Mouse (Mus musculus): ENCODE results near the gene Lima1. TPM values are rescaled to one million over a fixed set of nuclear protein-coding genes. Genes with fewer than 3 reads are reported as not detected.
A peak's percentile ranks its signal among the peaks of the same experiment; 100 is the strongest.

Lima1 gene
- polyA plus RNA-seq, 1 experiment from 2014 or later: 12.9 TPM

GRCm38 (mm10) chr15:99878541-99878940 lies 3.3 kb upstream of the Lima1 start:
- Histone ChIP-seq H3K27me3 (replicated peaks; ENCODE audit: control insufficient read depth, insufficient read depth, low read length) (no peaks in the 10 kb centered on the region), H3K4me1 (ENCODE audit: control insufficient read depth, insufficient read depth, low read depth, low read length) (peaks cover 5% of the 10 kb centered on the region), H3K27ac (ENCODE audit: low read depth, low read length) (no peak overlapping the region), H3K36me3 (ENCODE audit: control insufficient read depth, insufficient read depth, low read length) (no peaks in the 10 kb centered on the region), H3K4me2 (ENCODE audit: low read length) (no peak overlapping the region), H3K9ac (ENCODE audit: low read depth, low read length) (no peak overlapping the region), H3K9me3 (ENCODE audit: control insufficient read depth, low read length) (no peaks in the 10 kb centered on the region), H3K4me3 (ENCODE audit: low read length) (no peak overlapping the region)
- WGBS: 80% methylated on average over 5 of the region's 5 CpGs
- ATAC-seq: no peak

DNA sequence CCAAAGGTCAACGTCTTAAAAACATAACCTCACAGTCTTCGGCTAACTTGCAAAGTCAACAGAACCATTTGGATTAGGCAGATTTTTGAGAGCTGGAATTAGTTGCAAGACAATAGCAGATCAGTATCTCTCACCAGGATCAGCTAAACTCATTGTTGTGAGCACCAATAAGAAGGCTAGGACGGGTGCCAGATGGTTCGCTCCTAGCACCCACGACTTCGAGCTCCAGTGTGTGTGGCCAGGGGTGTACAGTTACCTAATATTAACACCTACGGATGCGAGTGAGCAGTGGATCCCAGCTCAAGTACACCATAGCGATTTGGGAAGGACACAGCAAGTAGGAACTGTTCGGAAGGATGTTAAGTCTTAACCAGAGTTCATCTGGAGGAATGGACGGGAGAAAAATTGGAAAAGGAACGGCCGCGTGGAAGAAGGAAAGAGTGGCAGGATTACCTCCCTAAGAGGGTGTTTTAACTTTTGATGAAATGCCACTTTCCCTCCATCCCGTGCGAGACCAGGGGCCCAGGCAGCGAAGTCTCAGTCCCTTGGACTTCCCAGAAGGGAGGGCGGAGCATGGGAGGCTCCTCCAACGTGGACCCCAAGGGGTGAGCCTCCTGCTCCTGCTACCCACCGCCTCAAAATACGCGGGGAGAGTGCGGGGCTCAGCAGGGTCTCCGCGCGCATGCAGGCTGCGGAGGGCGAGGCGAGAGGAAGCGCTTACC lies 483 bp downstream of the Lima1 start:
- H3K27ac ChIP-seq (ENCODE audit: low read depth, low read length): peak overlapping the region; percentile 63
- no peaks in the 10 kb centered on the region for H3K36me3 ChIP-seq (ENCODE audit: control insufficient read depth, insufficient read depth, low read length)
- ATAC-seq: no peak; the same call in 1 of the 2 replicates
- WGBS: 4% methylated on average over 30 of the region's 30 CpGs
- no peaks in the 10 kb centered on the region for H3K27me3 ChIP-seq (replicated peaks; ENCODE audit: control insufficient read depth, insufficient read depth, low read length)
- H3K9ac ChIP-seq (ENCODE audit: low read depth, low read length): peak overlapping the region; percentile 80
- peak overlapping the region; percentile 87 for H3K4me3 ChIP-seq (ENCODE audit: low read length)
- H3K4me2 ChIP-seq (ENCODE audit: low read length): peak overlapping the region; percentile 93
- no peaks in the 10 kb centered on the region for H3K9me3 ChIP-seq (ENCODE audit: control insufficient read depth, low read length)
- H3K4me1 ChIP-seq (ENCODE audit: control insufficient read depth, insufficient read depth, low read depth, low read length): peaks cover 5% of the 10 kb centered on the region

DNA sequence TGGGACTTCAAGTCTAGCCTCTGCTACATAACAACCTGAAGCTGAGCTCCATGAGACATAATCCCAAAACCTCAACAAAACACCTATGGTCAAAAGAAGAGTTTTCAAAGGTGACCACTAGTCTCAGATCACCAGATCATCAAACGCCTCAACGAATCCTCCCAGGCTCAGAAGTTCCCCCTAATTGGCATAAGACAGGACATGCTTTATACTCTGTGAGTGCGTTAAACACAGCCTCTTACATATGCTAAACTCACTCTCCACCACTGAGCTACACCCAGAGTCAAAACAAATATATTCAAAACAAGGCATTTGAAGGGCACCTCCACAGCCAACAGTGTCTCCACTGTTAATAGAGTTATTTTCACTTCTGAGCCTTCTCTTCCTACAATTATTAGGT lies 2.7 kb downstream of the Lima1 start:
- Histone ChIP-seq H3K4me1 (ENCODE audit: control insufficient read depth, insufficient read depth, low read depth, low read length) (peaks cover 5% of the 10 kb centered on the region), H3K36me3 (ENCODE audit: control insufficient read depth, insufficient read depth, low read length) (no peaks in the 10 kb centered on the region), H3K4me3 (ENCODE audit: low read length) (no peak overlapping the region), H3K27me3 (replicated peaks; ENCODE audit: control insufficient read depth, insufficient read depth, low read length) (no peaks in the 10 kb centered on the region), H3K9ac (ENCODE audit: low read depth, low read length) (no peak overlapping the region), H3K9me3 (ENCODE audit: control insufficient read depth, low read length) (no peaks in the 10 kb centered on the region), H3K4me2 (ENCODE audit: low read length) (no peak overlapping the region), H3K27ac (ENCODE audit: low read depth, low read length) (no peak overlapping the region)
- 75% methylated on average over 3 of the region's 3 CpGs for WGBS
- ATAC-seq: no peak

DNA sequence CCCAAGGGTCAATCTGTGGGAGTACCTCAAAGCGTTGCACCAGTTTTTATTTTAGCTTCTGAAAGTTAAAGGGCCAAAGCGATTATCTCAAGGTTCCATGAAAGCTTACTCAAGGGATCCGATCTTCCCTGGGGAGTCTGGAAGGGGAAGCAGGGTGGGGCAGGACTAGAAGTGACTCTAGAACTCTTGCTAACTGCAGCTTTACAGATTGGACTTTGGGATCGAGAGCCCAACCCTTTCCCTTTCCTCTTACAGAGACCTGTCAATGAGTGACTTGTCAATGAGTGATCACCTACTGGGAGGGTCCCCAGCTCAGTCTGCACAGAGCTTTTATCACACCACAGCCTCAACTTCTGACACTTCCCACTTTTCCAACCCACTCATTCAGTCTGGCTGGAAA lies 7.6 kb downstream of the Lima1 start:
- H3K27me3 ChIP-seq (replicated peaks; ENCODE audit: control insufficient read depth, insufficient read depth, low read length): no peaks in the 10 kb centered on the region
- no peak overlapping the region for H3K27ac ChIP-seq (ENCODE audit: low read depth, low read length)
- no peak overlapping the region for H3K4me3 ChIP-seq (ENCODE audit: low read length)
- 74% methylated on average over 4 of the region's 4 CpGs for WGBS
- no peak overlapping the region for H3K9ac ChIP-seq (ENCODE audit: low read depth, low read length)
- H3K4me1 ChIP-seq (ENCODE audit: control insufficient read depth, insufficient read depth, low read depth, low read length): no peaks in the 10 kb centered on the region
- H3K36me3 ChIP-seq (ENCODE audit: control insufficient read depth, insufficient read depth, low read length): no peaks in the 10 kb centered on the region
- H3K4me2 ChIP-seq (ENCODE audit: low read length): no peak overlapping the region
- ATAC-seq: no peak
- H3K9me3 ChIP-seq (ENCODE audit: control insufficient read depth, low read length): no peaks in the 10 kb centered on the region

DNA sequence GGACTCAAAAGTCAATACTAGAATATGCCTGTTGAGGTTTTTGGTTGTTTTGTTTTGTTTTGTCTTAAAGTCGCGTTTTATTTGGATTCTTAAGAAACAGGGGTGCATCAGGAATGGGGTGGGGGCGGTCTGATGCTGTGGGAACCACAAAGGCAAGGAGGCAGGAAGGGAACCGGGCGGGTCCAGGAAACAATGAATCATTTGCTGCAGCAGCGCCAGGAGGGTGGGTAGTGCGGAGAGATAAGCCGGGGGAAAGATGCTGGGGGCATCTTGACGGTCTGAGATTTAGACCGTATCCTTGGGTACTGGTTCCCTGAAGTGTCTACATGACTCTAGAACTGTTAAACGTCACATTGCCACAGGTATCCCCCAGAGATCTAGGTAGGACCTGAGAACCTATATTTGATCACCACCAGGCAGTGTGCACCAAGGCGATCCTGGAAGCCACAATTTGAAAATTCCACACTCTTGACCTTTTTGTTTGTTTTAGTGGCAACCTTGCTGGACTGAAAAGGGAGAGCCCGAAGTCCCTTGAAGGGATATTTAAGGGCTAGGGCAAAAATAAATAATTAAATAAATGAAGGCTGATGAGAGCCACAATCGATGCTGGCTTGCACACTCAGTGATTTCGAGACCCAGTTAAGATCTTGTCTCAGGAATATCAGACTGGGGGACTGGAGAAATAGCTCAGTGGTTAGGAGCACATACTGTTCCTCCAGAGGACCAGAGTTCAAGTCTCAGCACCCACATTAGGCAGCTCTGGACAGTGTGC lies 8.6 kb downstream of the Lima1 start:
- Histone ChIP-seq H3K4me2 (ENCODE audit: low read length) (no peak overlapping the region), H3K27me3 (replicated peaks; ENCODE audit: control insufficient read depth, insufficient read depth, low read length) (no peaks in the 10 kb centered on the region), H3K9me3 (ENCODE audit: control insufficient read depth, low read length) (no peaks in the 10 kb centered on the region), H3K9ac (ENCODE audit: low read depth, low read length) (no peak overlapping the region), H3K4me3 (ENCODE audit: low read length) (no peak overlapping the region), H3K4me1 (ENCODE audit: control insufficient read depth, insufficient read depth, low read depth, low read length) (no peaks in the 10 kb centered on the region), H3K36me3 (ENCODE audit: control insufficient read depth, insufficient read depth, low read length) (no peaks in the 10 kb centered on the region), H3K27ac (ENCODE audit: low read depth, low read length) (no peak overlapping the region)
- ATAC-seq: no peak
- 81% methylated on average over 15 of the region's 15 CpGs for WGBS

- H3K9ac ChIP-seq (ENCODE audit: low read depth, low read length): no peak overlapping the region
- H3K27me3 ChIP-seq (replicated peaks; ENCODE audit: control insufficient read depth, insufficient read depth, low read length): no peaks in the 10 kb centered on the region
- H3K4me1 ChIP-seq (ENCODE audit: control insufficient read depth, insufficient read depth, low read depth, low read length): no peaks in the 10 kb centered on the region
- no peak overlapping the region for H3K27ac ChIP-seq (ENCODE audit: low read depth, low read length)
- H3K4me3 ChIP-seq (ENCODE audit: low read length): no peak overlapping the region
- H3K9me3 ChIP-seq (ENCODE audit: control insufficient read depth, low read length): no peaks in the 10 kb centered on the region
- H3K36me3 ChIP-seq (ENCODE audit: control insufficient read depth, insufficient read depth, low read length): no peaks in the 10 kb centered on the region
- WGBS: 63% methylated on average over 5 of the region's 5 CpGs
- no peak overlapping the region for H3K4me2 ChIP-seq (ENCODE audit: low read length)
- ATAC-seq: no peak
These were observed 9.3 kb downstream of the Lima1 start for GRCm38 (mm10) chr15:99865942-99866341.

GRCm38 (mm10) chr15:99865494-99865941 lies 9.7 kb downstream of the Lima1 start:
- Histone ChIP-seq H3K9me3 (ENCODE audit: control insufficient read depth, low read length) (no peaks in the 10 kb centered on the region), H3K27me3 (replicated peaks; ENCODE audit: control insufficient read depth, insufficient read depth, low read length) (no peaks in the 10 kb centered on the region), H3K27ac (ENCODE audit: low read depth, low read length) (no peak overlapping the region), H3K4me3 (ENCODE audit: low read length) (no peak overlapping the region), H3K36me3 (ENCODE audit: control insufficient read depth, insufficient read depth, low read length) (no peaks in the 10 kb centered on the region), H3K9ac (ENCODE audit: low read depth, low read length) (no peak overlapping the region), H3K4me1 (ENCODE audit: control insufficient read depth, insufficient read depth, low read depth, low read length) (no peaks in the 10 kb centered on the region), H3K4me2 (ENCODE audit: low read length) (no peak overlapping the region)
- no peak for ATAC-seq
- WGBS: 93% methylated on average over 20 of the region's 20 CpGs

- Histone ChIP-seq H3K27ac (ENCODE audit: low read depth, low read length) (no peak overlapping the region), H3K36me3 (ENCODE audit: control insufficient read depth, insufficient read depth, low read length) (no peaks in the 10 kb centered on the region), H3K9me3 (ENCODE audit: control insufficient read depth, low read length) (no peaks in the 10 kb centered on the region), H3K9ac (ENCODE audit: low read depth, low read length) (no peak overlapping the region), H3K4me1 (ENCODE audit: control insufficient read depth, insufficient read depth, low read depth, low read length) (no peaks in the 10 kb centered on the region), H3K27me3 (replicated peaks; ENCODE audit: control insufficient read depth, insufficient read depth, low read length) (no peaks in the 10 kb centered on the region), H3K4me2 (ENCODE audit: low read length) (no peak overlapping the region), H3K4me3 (ENCODE audit: low read length) (no peak overlapping the region)
- ATAC-seq: no peak
- 85% methylated on average over 7 of the region's 7 CpGs for WGBS
These were observed 10.2 kb downstream of the Lima1 start for GRCm38 (mm10) chr15:99865046-99865445.

DNA sequence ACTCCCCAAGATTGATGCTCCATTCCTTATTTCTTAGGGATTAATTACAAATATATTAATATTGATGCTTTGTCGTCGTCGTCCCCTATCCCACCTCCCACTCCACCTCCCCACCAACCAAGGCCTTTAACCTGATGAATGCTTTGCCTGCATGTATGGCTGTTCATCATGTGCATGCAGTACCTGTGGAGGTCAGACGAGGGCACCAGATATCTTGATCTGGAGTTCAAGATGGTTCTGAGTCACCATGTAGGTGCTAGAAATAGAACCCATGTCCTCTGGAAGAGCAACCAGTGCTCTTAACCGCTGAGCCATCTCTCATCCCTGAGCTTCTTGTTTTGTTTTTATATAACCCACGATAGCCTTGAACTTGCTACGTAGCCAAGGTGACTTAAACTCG lies 11.5 kb downstream of the Lima1 start:
- H3K9me3 ChIP-seq (ENCODE audit: control insufficient read depth, low read length): no peaks in the 10 kb centered on the region
- 94% methylated on average over 8 of the region's 8 CpGs for WGBS
- H3K36me3 ChIP-seq (ENCODE audit: control insufficient read depth, insufficient read depth, low read length): no peaks in the 10 kb centered on the region
- H3K27ac ChIP-seq (ENCODE audit: low read depth, low read length): no peak overlapping the region
- no peak overlapping the region for H3K4me3 ChIP-seq (ENCODE audit: low read length)
- H3K9ac ChIP-seq (ENCODE audit: low read depth, low read length): no peak overlapping the region
- no peak overlapping the region for H3K4me2 ChIP-seq (ENCODE audit: low read length)
- no peak for ATAC-seq
- no peaks in the 10 kb centered on the region for H3K27me3 ChIP-seq (replicated peaks; ENCODE audit: control insufficient read depth, insufficient read depth, low read length)
- H3K4me1 ChIP-seq (ENCODE audit: control insufficient read depth, insufficient read depth, low read depth, low read length): peaks cover 4% of the 10 kb centered on the region; the same call in 1 of the 2 replicates

Measured in hindbrain, embryonic 16.5 days (tissue).